Mouse (Mus musculus) T-helper 17 cell (primary cell): ENCODE results near the gene Abcc9.

Experiments used
- in situ Hi-C, 2 experiments: fragments of 300-600 bp; cut with MboI, MseI; formaldehyde crosslinking; loops; 1 replicate in 1 of 2; 2 replicates in 1 of 2; pipeline ENCODE4 v1.15.1; 2025; ENCODE audit warnings: high pct_unique_total_duplicates in 2 of 2

Abcc9 gene

GRCm38 (mm10) chr6:142701652-142702637 is at the start of gene Abcc9:
Gene Abcc9 (minus strand): TSS chr6:142702315.
- in situ Hi-C loops: no loop called here

GRCm38 (mm10) chr6:142751365-142751764 is 49.2 kb upstream of the Abcc9 start:
- in situ Hi-C loops: no loop called here

- in situ Hi-C loops: no loop called here
These were observed 46.1 kb upstream of the Abcc9 start for GRCm38 (mm10) chr6:142748057-142748708.

GRCm38 (mm10) chr6:142747165-142747564 is 45.0 kb upstream of the Abcc9 start:
- in situ Hi-C loops: no loop called here

- in situ Hi-C loops: no loop called here
These were observed 44.6 kb upstream of the Abcc9 start for GRCm38 (mm10) chr6:142746765-142747164.

- in situ Hi-C loops: no loop called here
These were observed 43.4 kb upstream of the Abcc9 start for GRCm38 (mm10) chr6:142745484-142745883.

GRCm38 (mm10) chr6:142743193-142743592 is 41.1 kb upstream of the Abcc9 start:
- in situ Hi-C loops: no loop called here

GRCm38 (mm10) chr6:142741763-142742162 is 39.6 kb upstream of the Abcc9 start:
- in situ Hi-C loops: no loop called here

GRCm38 (mm10) chr6:142738637-142739036 is 36.5 kb upstream of the Abcc9 start:
- in situ Hi-C loops: loop anchor here in 1 of 2 experiments (5.0 kb wide), 1 partner anchor 216 kb away; no protein-coding TSS in a partner anchor

GRCm38 (mm10) chr6:142738225-142738624 is 36.1 kb upstream of the Abcc9 start:
- in situ Hi-C loops: loop anchor here in 1 of 2 experiments (5.0 kb wide), 1 partner anchor 216 kb away; no protein-coding TSS in a partner anchor

GRCm38 (mm10) chr6:142735302-142736005 is 33.3 kb upstream of the Abcc9 start:
- in situ Hi-C loops: loop anchor here in 1 of 2 experiments (5.0 kb wide), 1 partner anchor 213 kb away; no protein-coding TSS in a partner anchor

GRCm38 (mm10) chr6:142732567-142733290 is 30.6 kb upstream of the Abcc9 start:
- in situ Hi-C loops: loop anchor here in 1 of 2 experiments (5.0 kb wide), 1 partner anchor 205 kb away; no protein-coding TSS in a partner anchor

GRCm38 (mm10) chr6:142726032-142726431 is 23.9 kb upstream of the Abcc9 start:
- in situ Hi-C loops: no loop called here

GRCm38 (mm10) chr6:142721731-142722130 is 19.6 kb upstream of the Abcc9 start:
- in situ Hi-C loops: no loop called here

- in situ Hi-C loops: no loop called here
These were observed 18.5 kb upstream of the Abcc9 start for GRCm38 (mm10) chr6:142720641-142721040.

GRCm38 (mm10) chr6:142718167-142718566 is 16.1 kb upstream of the Abcc9 start:
- in situ Hi-C loops: no loop called here

- in situ Hi-C loops: no loop called here
These were observed 15.1 kb upstream of the Abcc9 start for GRCm38 (mm10) chr6:142717186-142717585.

GRCm38 (mm10) chr6:142715026-142715425 is 12.9 kb upstream of the Abcc9 start:
- in situ Hi-C loops: no loop called here

GRCm38 (mm10) chr6:142711106-142711505 is 9.0 kb upstream of the Abcc9 start:
- in situ Hi-C loops: no loop called here

GRCm38 (mm10) chr6:142710690-142711089 is 8.6 kb upstream of the Abcc9 start:
- in situ Hi-C loops: no loop called here

- in situ Hi-C loops: no loop called here
These were observed 6.3 kb upstream of the Abcc9 start for GRCm38 (mm10) chr6:142708369-142708768.
